Mouse (Mus musculus) common myeloid progenitor, adult 5-6 weeks (primary cell): ENCODE measurements around the gene Gpc6. TPM values are rescaled to one million over a fixed set of nuclear protein-coding genes. Genes with fewer than 3 reads are reported as not detected.

Experiments
- ATAC-seq: replicated peaks from 2 replicates; pipeline ENCODE4 v1.8.0; 2016; ENCODE audit warnings: low read depth, mild to moderate bottlenecking, moderate TSS enrichment, inconsistent platforms; ENCODE audit not compliant: poor library complexity, severe bottlenecking
- total RNA-seq: library from RNA; stranded (forward); fragments of 200-1000, 187-1606 nt; gene quantifications from 2 replicates; pipeline ENCODE4 v1.2.3, GENCODE M21; 2017

Gene Gpc6
- total RNA-seq, 1 experiment from 2014 or later = not detected

DNA sequence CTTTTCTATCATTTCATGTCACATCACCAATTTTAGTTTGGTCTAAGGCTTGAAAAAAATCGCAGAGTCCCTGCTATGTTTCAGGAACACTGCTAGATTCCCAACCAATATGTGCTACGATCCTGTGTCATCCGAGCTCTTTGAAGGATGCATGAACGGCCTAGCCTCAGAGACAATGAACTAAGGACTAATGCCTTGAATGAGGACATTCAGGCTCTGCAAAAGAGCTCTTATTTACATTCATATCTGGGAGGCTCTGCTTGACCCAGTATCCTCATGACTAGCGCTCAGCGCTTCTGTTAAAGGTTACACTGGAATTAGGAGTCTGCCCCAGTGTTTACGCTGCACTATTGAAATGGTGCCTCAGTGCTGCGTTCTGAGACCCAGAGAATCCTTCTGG, 125.8 kb downstream of the Gpc6 start:
- ATAC-seq = no peak

GRCm38 (mm10) chr14:117053361-117053760, 128.2 kb downstream of the Gpc6 start:
- ATAC-seq = no peak

DNA sequence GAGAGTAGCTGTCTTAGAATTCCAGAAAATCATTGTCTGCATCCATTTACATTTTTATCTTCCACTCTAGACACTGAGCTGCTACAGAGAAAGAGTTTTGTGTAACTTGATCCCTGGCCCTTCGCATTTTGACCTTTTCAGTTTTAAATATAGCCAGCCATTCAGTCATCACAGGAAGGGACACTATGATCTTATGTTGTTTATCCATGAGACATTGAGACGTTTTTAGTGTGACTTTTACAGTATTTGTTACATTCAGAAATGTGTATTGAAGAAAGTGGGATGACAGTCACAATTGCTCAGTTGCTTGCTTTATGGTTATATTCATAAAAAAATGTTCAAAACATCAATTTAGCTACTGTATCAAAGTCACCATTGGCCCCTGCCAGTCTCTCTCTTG, 130.0 kb downstream of the Gpc6 start:
- no peak for ATAC-seq

- ATAC-seq = no peak
Observed at GRCm38 (mm10) chr14:117061078-117061477, 136.0 kb downstream of the Gpc6 start.

- no peak for ATAC-seq
Observed at GRCm38 (mm10) chr14:117061527-117061926, 136.4 kb downstream of the Gpc6 start.

DNA sequence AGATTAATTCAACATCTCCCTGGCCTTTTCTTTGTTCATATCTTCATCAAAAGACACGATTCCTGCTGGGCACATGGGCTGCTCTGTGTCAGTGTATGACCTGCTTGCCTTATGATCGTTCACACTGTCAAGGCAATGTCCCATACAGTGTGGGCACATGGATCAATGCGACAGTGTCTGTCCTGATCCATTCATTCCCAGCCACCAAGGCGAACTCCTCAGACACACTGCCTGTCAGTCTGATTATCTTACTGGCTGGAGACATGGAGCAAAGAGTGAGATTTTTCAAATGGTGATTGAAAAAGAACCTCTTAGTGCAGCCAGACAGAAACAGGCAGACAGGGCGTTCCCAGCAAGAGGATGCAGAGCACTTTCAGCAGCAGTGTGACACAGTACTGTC, 143.1 kb downstream of the Gpc6 start:
- no peak for ATAC-seq

DNA sequence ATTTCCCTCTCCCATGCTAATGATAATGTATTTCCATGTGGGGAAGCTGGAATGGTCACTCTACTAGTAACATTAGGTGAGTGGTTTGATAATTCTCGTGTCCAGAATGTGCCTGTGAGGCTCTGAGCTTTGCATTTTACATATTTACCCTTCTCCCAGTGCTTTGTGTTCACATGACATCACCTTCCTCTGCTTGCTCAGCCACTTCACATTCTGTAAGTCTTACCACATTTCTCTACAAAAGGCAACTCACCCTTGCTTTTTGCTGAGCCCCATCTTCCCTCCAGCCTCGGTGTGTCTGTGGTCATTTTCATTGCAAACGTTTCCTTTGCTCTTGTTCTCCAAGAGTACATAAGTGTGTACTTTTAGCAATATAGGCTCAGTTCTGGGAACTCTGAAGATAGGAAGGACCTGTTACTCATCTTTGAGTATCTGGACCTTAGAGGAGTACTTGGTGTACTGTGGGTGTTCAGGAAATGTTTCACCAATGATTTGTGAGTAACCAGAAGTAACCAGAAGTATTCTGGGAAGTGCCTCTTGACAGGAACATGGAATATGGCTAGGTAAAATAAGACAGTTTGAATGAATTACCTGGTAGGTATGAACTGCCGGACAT, 145.5 kb downstream of the Gpc6 start:
- ATAC-seq = no peak

DNA sequence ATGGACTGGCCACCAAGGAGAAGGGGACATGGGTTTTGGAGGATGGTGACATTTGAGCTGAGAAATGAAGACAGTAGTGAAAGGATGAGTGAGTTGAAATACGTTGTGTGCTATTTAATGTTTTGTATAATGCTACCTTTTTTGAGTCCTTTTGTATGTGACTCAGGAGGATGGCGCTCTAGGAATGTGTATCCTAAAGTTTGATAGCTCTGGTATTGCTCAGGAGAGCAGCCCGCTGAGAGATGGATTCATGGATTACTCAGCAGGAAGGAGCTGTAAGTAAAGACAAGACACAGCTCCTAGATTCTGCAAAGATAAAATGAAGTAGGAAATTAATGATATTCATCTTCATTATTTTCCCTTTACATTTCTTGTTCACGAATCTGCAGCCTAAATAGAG, 168.5 kb downstream of the Gpc6 start:
- ATAC-seq = no peak

- no peak for ATAC-seq
Observed at GRCm38 (mm10) chr14:117106900-117107299, 181.8 kb downstream of the Gpc6 start.

DNA sequence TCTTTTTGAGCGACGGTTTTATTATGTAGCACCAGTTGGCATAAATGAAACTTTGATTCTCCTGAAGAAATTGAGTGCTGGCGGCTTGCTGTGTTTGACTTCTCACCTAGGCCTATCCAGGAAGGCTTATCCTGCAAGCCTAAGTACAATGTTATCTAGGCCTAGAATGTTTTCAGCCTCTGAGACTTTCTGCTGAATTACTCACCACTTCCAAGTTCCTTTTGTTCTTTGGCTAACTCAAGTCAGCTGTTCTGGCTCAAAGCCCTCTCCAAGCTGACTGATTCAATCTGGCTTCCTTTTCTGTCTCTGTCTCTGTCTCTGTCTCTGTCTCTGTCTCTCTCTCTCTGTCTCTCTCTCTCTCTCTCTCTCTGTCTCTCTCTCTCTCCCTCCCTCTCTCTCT, 188.0 kb downstream of the Gpc6 start:
- ATAC-seq = no peak

DNA sequence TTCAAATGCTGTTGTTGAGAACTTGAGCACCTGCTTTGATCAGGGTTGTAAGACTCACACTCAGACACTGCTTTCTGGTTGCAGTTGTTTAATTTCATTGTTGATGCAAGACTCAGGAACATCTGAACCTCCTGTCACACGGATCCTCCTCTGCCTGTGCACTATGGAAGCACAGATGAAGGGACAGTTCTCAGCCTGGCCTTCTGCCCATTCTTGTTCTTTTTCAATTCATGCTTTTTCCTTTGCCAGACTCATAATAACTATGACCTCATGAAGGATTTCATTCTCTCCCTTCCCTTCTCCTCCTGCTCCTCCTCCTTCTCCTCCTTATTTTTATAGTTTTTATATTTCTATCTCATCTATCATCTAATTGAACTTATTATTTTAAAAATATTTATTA, 196.9 kb downstream of the Gpc6 start:
- no peak for ATAC-seq

DNA sequence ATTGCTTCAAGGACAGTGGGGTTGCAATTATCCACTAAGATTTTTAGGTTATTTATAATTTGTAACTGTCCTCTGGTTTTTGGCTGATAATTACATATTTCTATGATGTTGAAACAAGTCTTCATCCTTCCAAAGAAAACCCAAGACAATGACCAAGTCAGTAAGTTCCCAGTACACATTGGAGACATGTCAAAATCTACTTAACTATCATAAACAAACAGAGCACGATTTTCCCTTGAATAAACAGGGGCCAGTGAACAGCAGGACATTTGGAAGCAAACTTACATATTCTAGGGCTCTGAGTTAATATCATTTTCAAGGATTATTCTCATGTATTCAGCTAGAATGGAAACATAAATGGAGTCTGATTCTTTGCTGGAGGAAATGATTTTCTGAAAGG, 205.2 kb downstream of the Gpc6 start:
- no peak for ATAC-seq

DNA sequence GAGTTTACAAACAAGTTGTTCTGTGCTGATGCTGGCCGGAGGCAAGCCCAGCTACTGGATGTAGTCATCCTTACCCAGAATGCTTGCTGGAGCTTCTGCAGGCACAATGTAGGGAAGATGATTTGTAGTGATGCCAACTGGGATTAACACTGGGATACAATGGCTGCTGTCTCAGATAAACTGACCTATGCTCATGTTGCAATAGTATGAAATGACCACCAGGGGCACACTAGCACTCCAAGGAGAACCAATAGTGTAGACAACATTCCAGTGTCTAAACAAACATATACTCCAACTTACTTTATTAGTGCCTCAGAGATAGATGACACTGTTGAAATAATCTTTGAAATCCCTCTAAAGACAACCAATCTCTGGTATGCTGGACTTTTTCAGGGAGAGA, 206.2 kb downstream of the Gpc6 start:
- no peak for ATAC-seq

DNA sequence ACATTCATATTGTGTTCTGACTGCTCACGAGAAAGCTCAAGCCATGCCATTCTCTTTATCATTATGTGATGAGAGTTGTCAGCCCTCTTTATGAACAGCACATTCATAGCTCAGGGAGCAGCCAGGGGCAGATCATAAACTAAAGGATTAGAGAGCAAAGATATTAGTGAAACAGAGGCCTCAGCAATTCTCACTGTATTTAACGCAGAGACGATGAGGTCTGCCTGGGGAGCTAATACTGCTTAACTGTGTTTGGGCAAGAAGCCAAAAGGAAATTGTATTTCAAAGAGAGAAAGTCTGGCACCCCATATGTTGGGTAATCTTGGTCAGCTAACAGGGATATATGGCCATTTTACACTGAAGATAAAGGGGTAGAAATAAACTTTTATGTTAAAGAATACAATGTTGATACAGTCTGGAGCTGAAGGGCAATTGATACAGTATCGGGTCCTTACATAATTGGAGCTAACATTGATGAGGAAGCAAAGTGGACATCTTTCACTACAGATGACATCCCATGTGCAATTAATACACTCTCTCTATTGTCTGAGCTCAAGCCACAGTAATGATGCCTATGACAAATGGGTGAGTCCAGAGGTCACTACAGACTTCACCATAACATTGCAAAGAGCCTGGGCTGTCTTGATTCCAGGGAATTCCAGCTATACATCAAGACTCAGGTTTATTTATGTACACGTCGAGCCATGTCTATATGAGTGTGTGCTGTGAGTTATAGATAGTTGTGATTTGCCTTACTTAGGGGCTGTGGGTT, 216.1 kb downstream of the Gpc6 start:
- ATAC-seq = no peak

GRCm38 (mm10) chr14:117146089-117146488, 221.0 kb downstream of the Gpc6 start:
- no peak for ATAC-seq

DNA sequence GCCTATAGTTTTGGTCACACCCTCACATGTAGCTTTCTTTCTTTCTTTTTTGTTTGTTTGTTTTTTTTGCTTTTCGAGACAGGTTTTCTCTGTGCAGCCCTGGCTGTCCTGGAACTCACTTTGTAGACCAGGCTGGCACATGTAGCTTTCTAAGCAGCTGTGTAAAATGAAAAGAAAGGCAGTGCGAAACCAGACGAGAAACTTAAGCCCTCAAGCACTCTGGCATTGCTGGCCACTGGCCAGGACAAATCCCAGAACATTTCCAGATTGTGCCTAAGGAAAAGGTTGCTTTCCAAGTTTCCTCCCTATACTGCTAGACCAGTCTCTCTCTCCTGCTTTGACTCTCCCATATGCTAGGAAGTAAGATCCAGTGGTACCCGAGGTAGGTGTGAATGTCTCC, 221.6 kb downstream of the Gpc6 start:
- no peak for ATAC-seq

- ATAC-seq = no peak
Observed at GRCm38 (mm10) chr14:117151621-117152020, 226.5 kb downstream of the Gpc6 start.

GRCm38 (mm10) chr14:117155884-117156465, 230.9 kb downstream of the Gpc6 start:
- ATAC-seq = no peak

DNA sequence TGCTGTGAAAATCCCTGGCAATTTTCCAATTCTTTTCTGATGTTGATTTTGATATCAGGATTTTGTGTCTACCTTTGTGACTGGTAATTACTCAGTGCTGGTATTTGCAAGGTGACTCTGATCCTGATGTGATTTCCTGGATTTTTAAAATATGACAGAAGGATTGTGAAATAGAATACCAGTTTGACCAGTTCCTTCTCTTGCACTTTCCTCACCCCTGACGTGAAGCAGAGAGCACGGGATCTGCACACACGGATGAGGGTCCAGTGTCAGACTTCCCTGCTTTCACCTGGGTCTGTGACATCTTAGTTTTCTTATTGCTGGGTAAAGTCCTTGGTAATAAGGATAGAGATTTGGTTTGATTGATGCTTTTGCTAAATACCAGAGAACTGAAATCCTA, 232.3 kb downstream of the Gpc6 start:
- no peak for ATAC-seq

- no peak for ATAC-seq
Observed at GRCm38 (mm10) chr14:117166350-117166749, 241.2 kb downstream of the Gpc6 start.

- no peak for ATAC-seq
Observed at GRCm38 (mm10) chr14:117193364-117193763, 268.2 kb downstream of the Gpc6 start.

DNA sequence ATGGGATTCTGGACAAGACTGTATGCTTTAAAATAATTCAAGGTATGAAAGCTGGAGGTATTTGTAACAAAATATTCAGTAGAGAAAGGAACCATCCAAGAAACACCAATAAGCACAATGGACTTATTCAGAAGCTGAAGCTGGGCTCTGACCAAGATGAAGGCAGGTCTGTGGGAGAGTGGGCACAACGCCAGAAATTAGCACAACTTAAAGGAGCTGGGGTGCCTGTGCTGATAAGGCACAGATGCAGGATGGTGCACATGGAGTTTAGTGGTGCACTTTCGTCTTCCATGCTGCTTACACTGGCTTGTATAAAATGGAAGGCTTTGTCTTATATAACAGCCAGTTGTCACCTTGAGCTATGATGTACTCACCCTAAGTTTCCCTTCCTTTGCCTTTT, 276.9 kb downstream of the Gpc6 start:
- no peak for ATAC-seq
